Mouse (Mus musculus) CH12.LX (cell line): ENCODE results near the gene Gpr146. TPM values are rescaled to one million over a fixed set of nuclear protein-coding genes. Genes with fewer than 3 reads are reported as not detected.
A peak's percentile ranks its signal among the peaks of the same experiment; 100 is the strongest.

Source experiments
- DNase-seq: peaks from one replicate; pipeline ENCODE4 v3.0.0-alpha.2; 2013; ENCODE audit errors: extremely low read depth
- H3K27ac ChIP-seq: 2 replicates; pipeline ENCODE4 v1.5.1; 2012; ENCODE audit warnings: low read depth, mild to moderate bottlenecking, control low read depth, moderate library complexity; ENCODE audit not compliant: insufficient read depth
- H3K27me3 ChIP-seq: replicated peaks from 2 replicates; pipeline ENCODE3; 2012; ENCODE audit warnings: inconsistent platforms
- H3K36me3 ChIP-seq, 2 experiments: replicated peaks in 1 of 2; 2 replicates each; pipeline versions ENCODE3 to v1.6.1; 2012; ENCODE audit warnings: inconsistent platforms in 1 of 2, low read length in 1 of 2, mild to moderate bottlenecking in 1 of 2, mixed read lengths in 1 of 2, moderate library complexity in 1 of 2; ENCODE audit not compliant: control insufficient read depth in 1 of 2, insufficient read depth in 1 of 2
- H3K4me1 ChIP-seq, 2 experiments: 2 replicates each; pipeline ENCODE4 v1.6.1; 2012; ENCODE audit warnings: inconsistent platforms in 1 of 2, moderate library complexity in 1 of 2; ENCODE audit not compliant: insufficient read depth in 2 of 2, control insufficient read depth in 1 of 2
- H3K4me2 ChIP-seq: 2 replicates; pipeline ENCODE4 v1.6.1; 2012; ENCODE audit warnings: low read depth, mild to moderate bottlenecking, control low read depth; ENCODE audit not compliant: poor library complexity, insufficient read depth, severe bottlenecking
- H3K4me3 ChIP-seq, 3 experiments: fragments of 150-350 bp in 1 of 3; sonication (generic) in 1 of 3; replicated peaks in 1 of 3; 2 replicates each; pipeline versions ENCODE3 to v1.5.1; 2011 to 2012; ENCODE audit warnings: low read depth in 2 of 3, low read length in 2 of 3, mild to moderate bottlenecking in 2 of 3, moderate library complexity in 2 of 3, control low read depth in 1 of 3, improper control_type of control experiment in 1 of 3, inconsistent platforms in 1 of 3, mixed read lengths in 1 of 3; ENCODE audit not compliant: poor library complexity in 1 of 3
- H3K79me2 ChIP-seq: replicated peaks from 2 replicates; pipeline ENCODE4 v1.6.1; 2012; ENCODE audit warnings: mild to moderate bottlenecking, moderate library complexity; ENCODE audit not compliant: control insufficient read depth, poor library complexity, insufficient read depth, severe bottlenecking; ENCODE audit errors: extremely low read depth
- H3K9ac ChIP-seq: 2 replicates; pipeline ENCODE4 v1.6.1; 2012; ENCODE audit warnings: low read depth, mild to moderate bottlenecking, control low read depth, moderate library complexity; ENCODE audit not compliant: insufficient read depth
- H3K9me3 ChIP-seq: replicated peaks from 2 replicates; pipeline ENCODE3; 2012; ENCODE audit warnings: low read length, inconsistent platforms, mixed read lengths
- CHD1 ChIP-seq: IDR thresholded peaks from 2 replicates; pipeline ENCODE4 v1.6.1; 2012; ENCODE audit warnings: low read depth, low read length, improper control_type of control experiment, inconsistent platforms
- CHD2 ChIP-seq: IDR thresholded peaks from 2 replicates; pipeline ENCODE4 v1.6.1; 2011; ENCODE audit warnings: low read length, improper control_type of control experiment
- CTCF ChIP-seq, 2 experiments: IDR thresholded peaks in 1 of 2; conservative IDR thresholded peaks in 1 of 2; 2 replicates each; pipeline ENCODE4 v1.5.1; 2011 to 2012; ENCODE audit warnings: low read depth in 2 of 2, low read length in 2 of 2, improper control_type of control experiment in 1 of 2, inconsistent platforms in 1 of 2, mild to moderate bottlenecking in 1 of 2, moderate library complexity in 1 of 2
- ELF1 ChIP-seq: IDR thresholded peaks from 2 replicates; pipeline ENCODE4 v1.6.1; 2014; ENCODE audit warnings: low read depth, mild to moderate bottlenecking, inconsistent platforms, low read length, improper control_type of control experiment
- EP300 ChIP-seq: IDR thresholded peaks from 2 replicates; pipeline ENCODE4 v1.6.1; 2011; ENCODE audit warnings: low read length, improper control_type of control experiment
- ETS1 ChIP-seq: conservative IDR thresholded peaks from 2 replicates; pipeline ENCODE4 v1.6.1; 2012; ENCODE audit warnings: low read depth, mild to moderate bottlenecking, inconsistent platforms, low read length, improper control_type of control experiment, moderate library complexity
- IRF4 ChIP-seq: IDR thresholded peaks from 2 replicates; pipeline ENCODE4 v1.6.1; 2014; ENCODE audit warnings: low read depth, mild to moderate bottlenecking, inconsistent platforms, low read length, improper control_type of control experiment
- MAFK ChIP-seq: IDR thresholded peaks from 2 replicates; pipeline ENCODE4 v1.6.1; 2011; ENCODE audit warnings: low read length, improper control_type of control experiment; ENCODE audit not compliant: insufficient replicate concordance
- MAX ChIP-seq: IDR thresholded peaks from 2 replicates; pipeline ENCODE4 v1.6.1; 2011; ENCODE audit warnings: low read length, improper control_type of control experiment
- MXI1 ChIP-seq: IDR thresholded peaks from 2 replicates; pipeline ENCODE4 v1.6.1; 2011; ENCODE audit warnings: mild to moderate bottlenecking, low read depth, low read length, improper control_type of control experiment
- MYC ChIP-seq: IDR thresholded peaks from 2 replicates; pipeline ENCODE4 v1.6.1; 2011; ENCODE audit warnings: low read depth, mild to moderate bottlenecking, improper control_type of control experiment, low read length
- NELFE ChIP-seq: IDR thresholded peaks from 2 replicates; pipeline ENCODE4 v1.6.1; 2011; ENCODE audit warnings: low read depth, low read length, improper control_type of control experiment
- NRF1 ChIP-seq: IDR thresholded peaks from 2 replicates; pipeline ENCODE4 v1.6.1; 2014; ENCODE audit warnings: low read depth, mild to moderate bottlenecking, inconsistent platforms, low read length, improper control_type of control experiment, moderate library complexity
- PAX5 ChIP-seq: IDR thresholded peaks from 2 replicates; pipeline ENCODE4 v1.6.1; 2012; ENCODE audit warnings: low read length, inconsistent platforms, mixed read lengths
- POLR2A ChIP-seq: IDR thresholded peaks from 2 replicates; pipeline ENCODE4 v1.6.1; 2011; ENCODE audit warnings: low read depth, mild to moderate bottlenecking, improper control_type of control experiment, low read length
- POLR2AphosphoS2 ChIP-seq: IDR thresholded peaks from 2 replicates; pipeline ENCODE4 v1.6.1; 2011; ENCODE audit warnings: low read depth, low read length, improper control_type of control experiment
- RAD21 ChIP-seq: IDR thresholded peaks from 2 replicates; pipeline ENCODE4 v1.6.1; 2011; ENCODE audit warnings: low read depth, mild to moderate bottlenecking, low read length, improper control_type of control experiment, moderate library complexity
- SIN3A ChIP-seq: IDR thresholded peaks from 2 replicates; pipeline ENCODE4 v1.6.1; 2012; ENCODE audit warnings: low read length, improper control_type of control experiment, inconsistent platforms
- SMC3 ChIP-seq: IDR thresholded peaks from 2 replicates; pipeline ENCODE4 v1.6.1; 2011; ENCODE audit warnings: low read depth, low read length, improper control_type of control experiment
- TCF12 ChIP-seq: IDR thresholded peaks from 2 replicates; pipeline ENCODE4 v1.6.1; 2014; ENCODE audit warnings: low read depth, mild to moderate bottlenecking, inconsistent platforms, low read length, improper control_type of control experiment
- UBTF ChIP-seq: IDR thresholded peaks from 2 replicates; pipeline ENCODE4 v1.6.1; 2012; ENCODE audit warnings: low read depth, mild to moderate bottlenecking, inconsistent platforms, low read length, improper control_type of control experiment, moderate library complexity
- USF2 ChIP-seq: conservative IDR thresholded peaks from 2 replicates; pipeline ENCODE4 v1.6.1; 2011; ENCODE audit warnings: low read depth, low read length, improper control_type of control experiment
- ZC3H11A ChIP-seq: IDR thresholded peaks from 2 replicates; pipeline ENCODE4 v1.6.1; 2012; ENCODE audit warnings: low read depth, mild to moderate bottlenecking, inconsistent platforms, low read length, improper control_type of control experiment
- ZKSCAN1 ChIP-seq: IDR thresholded peaks from 2 replicates; pipeline ENCODE4 v1.6.1; 2012; ENCODE audit warnings: low read depth, inconsistent platforms, low read length, improper control_type of control experiment, borderline replicate concordance
- ZMIZ1 ChIP-seq: IDR thresholded peaks from 2 replicates; pipeline ENCODE4 v1.6.1; 2012; ENCODE audit warnings: low read depth, mild to moderate bottlenecking, inconsistent platforms, low read length, improper control_type of control experiment
- ZNF384 ChIP-seq: IDR thresholded peaks from 2 replicates; pipeline ENCODE4 v1.6.1; 2012; ENCODE audit warnings: low read depth, low read length, improper control_type of control experiment, inconsistent platforms
- dilution Hi-C: fragments of 300-500 bp; cut with MboI; formaldehyde crosslinking; loops from 2 replicates; pipeline ENCODE4 v1.14.3; 2020; ENCODE audit warnings: low sequenced_read_pairs; ENCODE audit not compliant: extremely low pct_unique_long_range_greater_than_20kb, extremely low pct_ligation_motif_present
- in situ Hi-C: fragments of 300-500 bp; cut with MboI; formaldehyde crosslinking; loops from 3 replicates; pipeline ENCODE4 v1.14.3; 2019; ENCODE audit warnings: low sequenced_read_pairs, low pct_ligation_motif_present, low pct_unique_long_range_greater_than_20kb, mixed read lengths
- polyA plus RNA-seq: library from polyadenylated mRNA; unstranded; fragments of >175 nt; gene quantifications from 2 replicates; pipeline ENCODE4 v1.2.1, GENCODE M21; 2012; ENCODE audit warnings: low read depth; ENCODE audit not compliant: insufficient read length
- total RNA-seq, 2 experiments: library from RNA; depleted of rRNA; stranded (reverse); fragments of 300-350 nt in 1 of 2; fragments of >200 nt in 1 of 2; gene quantifications; 2 replicates each; pipeline ENCODE4 v1.2.3; 2012 to 2014

Gpr146 gene
- total and polyA plus RNA-seq, 3 experiments = 0.13 TPM; not detected in 2

DNA sequence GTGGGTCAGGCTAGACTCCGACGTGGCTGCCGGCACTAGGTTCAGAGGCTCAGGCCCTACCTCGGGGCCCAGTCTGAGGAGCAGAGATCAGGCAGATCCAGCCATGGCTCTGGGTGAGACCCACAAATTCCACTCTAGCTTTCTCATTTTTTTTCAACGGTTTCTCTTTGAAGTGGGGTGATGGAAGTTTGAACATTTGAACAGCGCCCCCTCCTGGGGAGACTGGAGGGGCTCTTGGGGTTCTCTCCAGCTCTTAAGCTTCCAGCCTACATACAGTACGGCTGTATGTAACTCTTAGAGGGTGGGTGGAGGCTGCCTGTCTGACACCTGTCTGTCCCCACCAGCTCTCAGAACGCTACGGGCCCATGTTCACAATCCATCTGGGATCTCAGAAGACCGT, 24.0 kb upstream of the Gpr146 start:
- Histone ChIP-seq H3K9me3 (no peaks in the 10 kb centered on the region), H3K27ac (no peak overlapping the region), H3K27me3 (no peaks in the 10 kb centered on the region), H3K9ac (no peak overlapping the region), H3K4me2 (no peak overlapping the region), H3K36me3 (peaks cover 0 to 16% of the 10 kb centered on the region in 2 experiments), H3K4me3 (no peak overlapping the region), H3K79me2 (no peaks in the 10 kb centered on the region), H3K4me1 (peaks cover 15 to 26% of the 10 kb centered on the region in 2 experiments; a peak in 3 of 4 replicates)
- in situ Hi-C loops = loop anchor here (25.0 kb wide), 1 partner anchor 109 kb away; the partner anchor contains the start of gene 3110082I17Rik
- DNase-seq = peak; percentile 66
- dilution Hi-C loops = no loop called here
- TF ChIP-seq ETS1 = no peak
- no peak for TF ChIP-seq UBTF
- TF ChIP-seq ELF1 = no peak
- TF ChIP-seq MAFK = no peak
- no peak for TF ChIP-seq MXI1
- no peak for TF ChIP-seq ZC3H11A
- TF ChIP-seq NELFE = 0 out of 2 replicates have a peak, but pooled peaks have one; percentile 22
- TF ChIP-seq TCF12 = no peak
- TF ChIP-seq USF2 = no peak
- no peak for TF ChIP-seq POLR2A
- TF ChIP-seq MAX = no peak
- no peak for TF ChIP-seq ZKSCAN1
- TF ChIP-seq IRF4 = no peak
- no peak for TF ChIP-seq NRF1
- TF ChIP-seq SMC3 = peak; percentile 75
- peak; percentile 51 for TF ChIP-seq RAD21
- peak in 1 of 2 experiments; percentile 77; a peak in 2 of 4 replicates for TF ChIP-seq CTCF (conservative IDR thresholded peaks at IDR 0.05 in 1 of 2, IDR thresholded peaks at IDR 0.05 in 1 of 2; ENCODE audit: low read depth in 2 of 2, low read length in 2 of 2)
- TF ChIP-seq CHD1 = no peak
- TF ChIP-seq ZMIZ1 = no peak
- TF ChIP-seq POLR2AphosphoS2 = no peak
- TF ChIP-seq PAX5 = no peak
- no peak for TF ChIP-seq CHD2
- TF ChIP-seq ZNF384 = peak; percentile 66
- no peak for TF ChIP-seq SIN3A
- no peak for TF ChIP-seq EP300
- TF ChIP-seq MYC = no peak
